Mouse (Mus musculus) liver, postnatal 0 days (tissue): ENCODE measurements around the gene Tbc1d16. TPM values are rescaled to one million over a fixed set of nuclear protein-coding genes. Genes with fewer than 3 reads are reported as not detected.

Experiments used
- ATAC-seq: fragments of 200-750 bp; cut with Nextera tagmentation; 2 replicates; pipeline ENCODE4 v1.8.0; 2017; ENCODE audit warnings: mild to moderate bottlenecking, moderate library complexity
- DNase-seq: peaks from one replicate; pipeline ENCODE4 v3.0.0-alpha.2; 2016
- H3K27ac ChIP-seq: fragments of 300-500 bp; sonication (generic); 2 replicates; pipeline ENCODE4 v1.5.1; 2014; ENCODE audit warnings: antibody characterized with exemption, moderate library complexity, mild to moderate bottlenecking, low read depth
- H3K27me3 ChIP-seq: fragments of 300-500 bp; sonication (generic); 2 replicates; pipeline ENCODE4 v1.6.1; 2014; ENCODE audit warnings: low read length, control low read depth, mixed read lengths; ENCODE audit not compliant: insufficient read depth
- H3K36me3 ChIP-seq: fragments of 300-500 bp; sonication (generic); replicated peaks from 2 replicates; pipeline ENCODE4 v1.6.1; 2014; ENCODE audit warnings: mild to moderate bottlenecking, control low read depth, low read length, moderate library complexity, mixed read lengths; ENCODE audit not compliant: insufficient read depth
- H3K4me1 ChIP-seq: fragments of 300-500 bp; sonication (generic); 2 replicates; pipeline ENCODE4 v1.6.1; 2014; ENCODE audit warnings: antibody characterized with exemption, mild to moderate bottlenecking, control low read depth; ENCODE audit not compliant: insufficient read depth
- H3K4me2 ChIP-seq: fragments of 300-500 bp; sonication (generic); 2 replicates; pipeline ENCODE4 v1.6.1; 2014; ENCODE audit warnings: low read depth, mild to moderate bottlenecking, low read length, moderate library complexity, mixed read lengths
- H3K4me3 ChIP-seq: fragments of 300-500 bp; sonication (generic); 2 replicates; pipeline ENCODE4 v1.5.1; 2014; ENCODE audit warnings: low read depth, low read length
- H3K9ac ChIP-seq: fragments of 300-500 bp; sonication (generic); replicated peaks from 2 replicates; pipeline ENCODE4 v1.6.1; 2014; ENCODE audit warnings: mild to moderate bottlenecking, moderate library complexity
- H3K9me3 ChIP-seq: fragments of 300-500 bp; sonication (generic); 2 replicates; pipeline ENCODE4 v1.6.1; 2016; ENCODE audit warnings: mild to moderate bottlenecking, control low read depth, low read length, mixed read lengths
- CTCF ChIP-seq: sonication (generic); IDR thresholded peaks from 2 replicates; pipeline ENCODE4 v1.5.1; 2016; ENCODE audit warnings: antibody characterized with exemption, low read depth
- EP300 ChIP-seq: IDR thresholded peaks from 2 replicates; pipeline ENCODE4 v1.6.1; 2016; ENCODE audit warnings: antibody characterized with exemption, low read depth, mild to moderate bottlenecking
- whole genome bisulfite sequencing: fragments of 180-500 bp; shearing (Covaris S2); extraction: QIAGEN DNeasy Blood & Tissue Kit; methylation state at CpG from one replicate; pipeline ENCODE4 v1.1.7; 2014; ENCODE audit not compliant: insufficient replicate concordance; 5-methylcytosine and 5-hydroxymethylcytosine counted together
- polyA plus RNA-seq: library from polyadenylated mRNA; unstranded; fragments of >200 nt; fragmentation: Nextera tagmentation; extraction: Ambion mirVana; gene quantifications from 2 replicates; pipeline ENCODE4 v1.2.1, GENCODE M21; 2015

Tbc1d16 gene
- polyA plus RNA-seq, 1 experiment from 2014 or later, result 1.5 TPM

- no peak overlapping the region for H3K9ac ChIP-seq
- H3K36me3 ChIP-seq, result no peaks in the 10 kb centered on the region
- DNase-seq (no peak), ATAC-seq (no peak)
- no peak overlapping the region for H3K4me3 ChIP-seq
- 80% methylated on average over 16 of the region's 16 CpGs for WGBS
- no peak for TF ChIP-seq CTCF
- TF ChIP-seq EP300, result no peak
- peaks cover 9% of the 10 kb centered on the region; the same call in 1 of the 2 replicates for H3K4me1 ChIP-seq
- no peaks in the 10 kb centered on the region for H3K27me3 ChIP-seq
- H3K9me3 ChIP-seq, result no peaks in the 10 kb centered on the region
- H3K27ac ChIP-seq, result no peak overlapping the region
- H3K4me2 ChIP-seq, result no peak overlapping the region
These were observed 84.8 kb downstream of the Tbc1d16 start for GRCm38 (mm10) chr11:119143376-119144002.

GRCm38 (mm10) chr11:119142615-119143014 lies 85.7 kb downstream of the Tbc1d16 start:
- TF ChIP-seq CTCF (no peak), EP300 (no peak)
- Histone ChIP-seq H3K27ac (no peak overlapping the region), H3K27me3 (no peaks in the 10 kb centered on the region), H3K9ac (no peak overlapping the region), H3K9me3 (no peaks in the 10 kb centered on the region), H3K36me3 (no peaks in the 10 kb centered on the region), H3K4me1 (peaks cover 9% of the 10 kb centered on the region; the same call in 1 of the 2 replicates), H3K4me3 (no peak overlapping the region), H3K4me2 (no peak overlapping the region)
- ATAC-seq, result no peak
- 75% methylated on average over 8 of the region's 8 CpGs for WGBS
- DNase-seq, result no peak

GRCm38 (mm10) chr11:119139026-119139425 lies 89.3 kb downstream of the Tbc1d16 start:
- no peak for ATAC-seq
- WGBS, result 82% methylated on average over 6 of the region's 6 CpGs
- TF ChIP-seq EP300 (no peak), CTCF (no peak)
- no peak overlapping the region for H3K4me2 ChIP-seq
- no peaks in the 10 kb centered on the region for H3K27me3 ChIP-seq
- H3K4me3 ChIP-seq, result no peak overlapping the region
- DNase-seq, result no peak
- H3K9me3 ChIP-seq, result no peaks in the 10 kb centered on the region
- H3K9ac ChIP-seq, result no peak overlapping the region
- H3K36me3 ChIP-seq, result no peaks in the 10 kb centered on the region
- peaks cover 14% of the 10 kb centered on the region for H3K4me1 ChIP-seq
- H3K27ac ChIP-seq, result no peak overlapping the region

- no peak overlapping the region for H3K9ac ChIP-seq
- no peaks in the 10 kb centered on the region for H3K36me3 ChIP-seq
- ATAC-seq (no peak), DNase-seq (no peak)
- WGBS, result 59% methylated on average over 9 of the region's 9 CpGs
- H3K4me3 ChIP-seq, result no peak overlapping the region
- peaks cover 22% of the 10 kb centered on the region for H3K4me1 ChIP-seq
- H3K27ac ChIP-seq, result no peak overlapping the region
- no peaks in the 10 kb centered on the region for H3K27me3 ChIP-seq
- TF ChIP-seq CTCF, result no peak
- no peak for TF ChIP-seq EP300
- no peaks in the 10 kb centered on the region for H3K9me3 ChIP-seq
- H3K4me2 ChIP-seq, result no peak overlapping the region
These were observed 90.1 kb downstream of the Tbc1d16 start for GRCm38 (mm10) chr11:119138205-119138604.

- no peak for TF ChIP-seq CTCF
- TF ChIP-seq EP300, result no peak
- ATAC-seq, result 0 out of 2 replicates have a peak, but pooled peaks have one; percentile 7
- H3K9me3 ChIP-seq, result no peaks in the 10 kb centered on the region
- H3K4me3 ChIP-seq, result no peak overlapping the region
- H3K9ac ChIP-seq, result 0 out of 2 replicates have a peak overlapping the region, but pooled peaks have one; percentile 26
- peak; percentile 53 for DNase-seq
- 18% methylated on average over 17 of the region's 17 CpGs for WGBS
- H3K4me1 ChIP-seq, result peaks cover 26% of the 10 kb centered on the region
- H3K4me2 ChIP-seq, result peak overlapping the region; percentile 48
- peak overlapping the region; percentile 84 for H3K27ac ChIP-seq
- H3K27me3 ChIP-seq, result no peaks in the 10 kb centered on the region
- H3K36me3 ChIP-seq, result no peaks in the 10 kb centered on the region
These were observed 93.7 kb downstream of the Tbc1d16 start for GRCm38 (mm10) chr11:119134586-119134985.

GRCm38 (mm10) chr11:119133437-119134221 lies 94.7 kb downstream of the Tbc1d16 start:
- Histone ChIP-seq H3K4me1 (peaks cover 30% of the 10 kb centered on the region), H3K4me2 (0 out of 2 replicates have a peak overlapping the region, but pooled peaks have one; percentile 9), H3K36me3 (no peaks in the 10 kb centered on the region), H3K27me3 (no peaks in the 10 kb centered on the region), H3K9ac (no peak overlapping the region; the same call in 1 of the 2 replicates), H3K4me3 (no peak overlapping the region), H3K27ac (peak overlapping the region; percentile 84), H3K9me3 (no peaks in the 10 kb centered on the region)
- ATAC-seq (peak; percentile 88), DNase-seq (peak; percentile 79)
- 49% methylated on average over 5 of the region's 5 CpGs for WGBS
- TF ChIP-seq CTCF, result peak; percentile 9; the same call in 1 of the 2 replicates
- peak; percentile 71; the same call in 1 of the 2 replicates for TF ChIP-seq EP300
